Mouse (Mus musculus) right cerebral cortex, postnatal 25 days (tissue): ENCODE results near the gene Arcn1.
A peak's percentile ranks its signal among the peaks of the same experiment; 100 is the strongest.
"Not testable (repeated sequence)": the region's sequence is repeated elsewhere in the genome, so short reads cannot be mapped to it uniquely, and the experiment has no call there.

Source experiments
- DNase-seq: peaks from one replicate; pipeline ENCODE4 v3.0.0; 2022

Arcn1 gene

DNA sequence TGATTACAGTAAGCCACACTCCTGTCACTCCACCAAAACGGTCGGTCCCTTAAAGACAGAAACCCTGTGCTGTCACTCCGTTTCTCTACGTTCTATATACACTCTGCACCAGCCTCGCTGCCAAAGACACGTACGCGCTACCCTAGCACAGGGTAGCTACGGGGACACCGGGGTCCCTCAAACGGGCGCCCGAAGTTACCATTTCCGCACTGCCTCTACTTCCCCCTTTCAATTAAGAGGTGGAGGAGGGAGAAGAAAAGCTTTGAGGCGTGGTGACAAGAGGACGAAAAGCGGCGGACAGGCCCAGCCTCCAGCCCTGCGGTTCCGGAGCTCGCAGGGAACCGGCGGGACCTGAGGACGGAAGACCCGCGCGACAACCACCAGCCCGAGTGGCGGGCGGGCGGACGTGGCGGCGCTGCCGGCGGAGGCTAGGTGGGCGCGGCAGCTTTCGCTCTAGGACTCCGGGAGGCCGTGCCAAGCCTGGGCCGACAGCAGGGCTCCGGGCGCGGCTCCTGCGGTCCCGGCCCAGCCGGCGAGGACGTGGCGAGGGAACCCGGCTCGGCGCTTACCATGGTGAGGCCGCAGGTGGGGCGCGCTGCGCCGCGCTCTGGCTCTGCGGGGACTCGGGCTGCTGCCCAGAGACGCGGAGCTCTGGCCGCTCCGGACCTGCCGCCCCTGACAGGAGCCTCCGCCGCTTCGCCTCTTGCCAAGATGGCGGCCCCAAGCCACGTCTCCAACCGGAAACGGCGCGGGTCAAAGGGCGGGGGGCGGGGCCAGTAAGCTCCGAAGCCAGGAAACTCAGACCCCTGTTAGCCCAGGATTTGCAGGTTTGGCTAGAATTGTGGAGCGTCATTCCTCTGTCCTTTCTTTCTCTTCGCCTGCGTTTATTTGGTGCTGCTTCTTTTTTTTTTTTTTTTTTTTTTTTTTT, at the start of gene Arcn1, which contains the start of gene Ift46:
Arcn1 (minus strand) TSS at position 745 of the 928 bp plus-strand sequence.
Ift46 (plus strand) TSS at position 808 of the 928 bp plus-strand sequence.
- DNase-seq = peak; percentile 84

GRCm38 (mm10) chr9:44814179-44814578, 46.5 kb upstream of the Arcn1 start:
- DNase-seq = no peak

DNA sequence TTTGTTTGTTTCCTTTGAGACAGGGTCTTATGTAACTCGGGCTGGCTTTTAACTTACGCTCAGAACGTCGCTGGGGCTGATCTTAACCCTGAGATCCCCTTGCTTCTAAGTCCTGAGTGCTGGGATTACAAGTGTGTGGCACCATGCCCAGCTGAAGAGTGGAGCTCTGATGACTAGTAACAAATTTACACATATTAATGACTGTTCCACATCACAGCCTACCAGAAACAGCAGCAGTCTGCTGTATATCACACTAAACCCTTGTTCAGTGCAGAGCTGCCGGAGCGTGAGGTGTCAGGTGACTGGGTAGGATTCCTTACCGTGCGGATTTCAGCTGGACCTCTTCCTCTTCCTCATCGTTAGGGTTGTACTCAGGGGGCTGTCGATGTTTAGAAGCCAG, 42.7 kb upstream of the Arcn1 start:
- DNase-seq = no peak

DNA sequence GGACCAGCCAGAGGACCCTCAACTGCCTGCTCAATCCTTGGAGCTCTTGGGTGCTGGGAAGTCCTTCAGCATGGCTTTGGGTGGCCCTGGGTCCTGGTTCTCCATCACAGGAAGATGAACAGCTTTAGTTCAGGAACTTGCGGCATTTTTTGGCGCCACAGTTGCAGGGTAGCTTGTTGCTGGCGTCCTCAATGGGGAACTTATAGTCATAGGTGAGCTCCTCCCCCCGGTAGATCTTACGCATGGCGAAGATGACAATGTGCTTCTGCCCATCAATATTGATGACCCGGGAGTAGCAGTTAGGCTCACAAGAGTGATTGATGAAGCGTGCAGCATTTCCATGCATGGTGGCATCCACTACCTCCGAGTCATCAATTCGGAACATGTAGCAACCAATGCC, 40.1 kb upstream of the Arcn1 start:
- no peak for DNase-seq

DNA sequence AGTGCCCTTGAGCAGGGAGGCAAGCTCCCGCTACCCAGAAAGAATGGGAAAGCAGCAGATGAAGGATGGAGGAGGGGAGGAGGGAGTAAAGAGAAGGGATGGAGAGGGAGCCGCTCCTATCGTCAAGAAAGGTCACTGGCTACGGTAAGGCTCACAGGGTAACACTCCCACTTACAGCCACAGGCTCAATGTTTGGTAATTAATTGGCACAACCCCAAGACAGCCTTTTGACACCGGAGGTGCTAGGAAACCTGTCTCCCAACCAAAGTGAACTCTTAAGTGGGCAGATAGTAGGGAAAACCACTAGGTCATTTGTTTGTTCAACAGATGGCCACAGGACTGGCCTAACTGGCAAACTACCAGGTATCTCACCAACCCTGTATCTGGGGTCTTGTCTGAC, 39.5 kb upstream of the Arcn1 start:
- no peak for DNase-seq

DNA sequence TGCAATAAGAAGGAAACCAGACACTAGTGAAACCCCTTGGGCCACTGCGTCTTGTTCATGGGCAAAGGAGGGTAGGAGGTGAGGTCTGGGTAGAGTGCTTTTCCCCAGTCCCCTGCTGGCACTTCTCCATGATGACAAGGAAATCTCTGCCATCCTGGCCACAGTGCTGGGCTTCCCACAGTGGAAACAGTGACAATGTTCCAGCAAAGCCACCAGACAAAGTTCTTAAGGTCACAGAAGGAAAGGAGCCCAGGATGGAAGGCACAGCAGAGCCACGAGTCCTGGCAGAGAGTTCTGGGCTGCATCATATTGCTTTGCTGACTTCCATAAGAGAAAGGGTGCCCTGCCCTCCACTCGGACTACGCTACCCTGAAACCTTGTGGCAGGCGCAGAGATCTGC, 37.9 kb upstream of the Arcn1 start:
- DNase-seq = no peak

DNA sequence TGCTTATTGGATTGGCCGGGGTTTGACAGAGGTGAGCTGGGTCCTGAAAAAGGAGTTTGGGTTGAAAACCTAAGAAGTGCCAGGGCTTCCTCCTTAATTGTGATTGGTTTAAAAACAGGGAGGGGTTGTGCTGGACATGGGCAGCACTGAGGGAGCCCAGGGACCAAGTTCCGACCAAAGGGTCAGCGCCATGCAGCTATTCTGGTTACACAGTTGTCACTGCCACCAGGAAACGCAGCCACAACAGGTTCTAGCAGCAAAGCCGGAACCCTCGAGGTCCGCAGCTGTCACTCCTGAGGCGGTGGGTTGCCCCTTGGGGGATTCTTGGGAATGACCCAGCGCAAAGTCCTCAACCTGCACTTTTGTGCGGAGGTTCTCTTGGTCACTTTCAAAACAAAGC, 37.0 kb upstream of the Arcn1 start:
- DNase-seq = no peak

DNA sequence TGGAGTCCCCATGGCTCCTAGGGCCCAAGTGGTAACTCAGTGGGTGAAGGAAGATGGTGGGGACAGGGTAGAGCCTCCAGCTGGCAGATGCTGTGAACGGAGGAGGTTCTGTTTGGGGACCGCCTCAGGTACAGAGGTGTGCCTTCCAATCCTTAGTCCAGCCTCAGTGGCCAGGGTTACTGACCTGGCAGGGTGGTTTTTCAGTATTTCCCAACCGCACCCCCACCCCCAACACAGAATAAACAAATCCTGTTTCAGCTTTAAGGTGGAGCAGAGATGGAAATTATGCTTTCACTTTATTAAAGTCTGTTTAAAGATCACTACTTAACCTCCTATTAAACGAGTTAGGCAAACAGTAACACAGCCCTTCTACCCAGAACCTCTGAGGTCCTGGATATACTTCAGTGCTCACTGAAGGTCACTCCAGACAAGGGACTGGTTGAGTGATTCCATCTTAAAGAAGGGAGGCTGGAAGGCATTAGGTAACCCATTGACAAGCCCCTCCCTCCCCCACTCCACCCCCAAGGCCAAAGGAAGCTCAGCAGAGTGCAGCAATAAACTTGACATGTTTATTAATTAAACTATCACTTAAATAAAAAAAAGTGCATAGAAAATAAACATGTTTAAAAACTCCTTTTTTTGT, 35.3 kb upstream of the Arcn1 start, which contains the start of gene Ttc36:
Ttc36 (minus strand) TSS at position 265 of the 643 bp plus-strand sequence.
- DNase-seq = no peak

- DNase-seq = no peak
Measured at GRCm38 (mm10) chr9:44801669-44802068, 34.0 kb upstream of the Arcn1 start.

- no peak for DNase-seq
Measured at GRCm38 (mm10) chr9:44799958-44800324, 32.3 kb upstream of the Arcn1 start.

GRCm38 (mm10) chr9:44799102-44799957, 31.7 kb upstream of the Arcn1 start, which contains the start of gene Tmem25:
Gene Tmem25, minus strand, starts transcription at chr9:44799307.
- DNase-seq = peak; percentile 93

DNA sequence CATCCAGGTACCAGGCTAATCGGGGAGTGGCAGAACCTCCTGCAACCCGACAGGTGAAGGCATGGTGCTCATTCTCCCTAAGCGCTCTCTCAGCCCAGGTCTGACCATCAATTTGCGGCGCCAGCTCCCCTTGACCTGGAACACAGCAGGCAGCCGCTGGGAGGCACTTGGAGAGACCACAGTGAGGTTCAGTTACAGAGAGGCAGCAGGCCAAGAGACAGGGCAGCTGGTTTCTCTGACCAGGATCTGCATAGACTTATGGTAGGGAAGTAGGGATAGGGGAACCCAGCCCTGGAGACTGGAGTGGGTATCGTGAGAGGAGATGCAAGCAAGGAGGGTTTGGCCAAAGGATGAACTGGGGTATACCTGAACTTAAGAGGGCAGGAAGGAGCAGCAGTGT, 30.7 kb upstream of the Arcn1 start:
- no peak for DNase-seq

- DNase-seq = no peak
Measured at GRCm38 (mm10) chr9:44792842-44793241, 25.2 kb upstream of the Arcn1 start.

- peak; percentile 90 for DNase-seq
Measured at GRCm38 (mm10) chr9:44772750-44773651, 5.4 kb upstream of the Arcn1 start.

DNA sequence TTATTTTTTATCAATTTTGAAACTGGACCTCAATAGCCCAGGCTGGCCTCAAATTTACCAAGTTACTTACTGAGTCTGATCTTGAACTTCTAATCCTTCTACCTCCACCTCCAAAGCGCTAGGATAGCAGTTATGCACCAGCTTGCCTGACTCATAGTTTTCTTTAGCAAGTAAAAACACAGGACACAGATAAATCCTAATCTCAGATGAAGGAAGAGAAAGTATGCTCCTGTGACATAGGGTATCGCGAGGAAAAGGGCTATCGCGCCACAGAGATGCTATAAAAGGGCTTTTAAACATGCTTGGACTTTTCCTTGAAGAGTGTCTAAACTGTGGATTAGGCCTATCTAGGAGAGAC, 4.7 kb upstream of the Arcn1 start:
- no peak for DNase-seq

DNA sequence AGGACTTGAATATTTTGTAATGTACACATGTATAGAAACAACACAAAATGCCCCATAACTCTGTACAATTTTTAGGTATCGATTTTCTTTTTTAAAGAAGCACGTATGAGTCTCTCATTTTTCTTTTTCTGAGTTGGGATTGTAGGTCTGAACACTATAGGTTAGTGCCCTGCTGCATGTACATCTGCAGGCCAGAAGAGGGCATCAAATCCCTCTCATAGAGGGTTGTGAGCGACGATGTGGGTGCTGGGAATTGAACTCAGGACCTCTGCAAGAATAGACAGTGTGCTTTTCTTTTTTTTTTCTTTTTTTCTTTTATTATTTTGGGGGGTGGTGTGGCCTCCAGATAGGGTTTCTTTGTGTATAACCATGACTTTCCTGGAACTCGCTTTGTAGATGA, 3.7 kb upstream of the Arcn1 start:
- DNase-seq = no peak

DNA sequence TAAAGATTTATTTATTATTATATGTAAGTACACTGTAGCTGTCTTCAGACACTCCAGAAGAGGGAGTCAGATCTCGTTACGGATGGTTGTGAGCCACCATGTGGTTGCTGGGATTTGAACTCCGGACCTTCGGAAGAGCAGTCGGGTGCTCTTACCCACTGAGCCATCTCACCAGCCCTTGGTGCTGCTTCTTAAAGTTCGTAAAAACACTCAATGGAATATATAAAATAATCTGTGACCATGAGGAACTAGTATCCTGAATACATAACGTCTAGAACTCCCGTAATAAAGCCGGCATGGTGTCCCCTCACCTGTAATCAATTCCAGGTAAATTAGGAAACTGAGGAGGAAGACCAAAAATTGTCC, 367 bp upstream of the Arcn1 start:
- not testable (repeated sequence) for DNase-seq

DNA sequence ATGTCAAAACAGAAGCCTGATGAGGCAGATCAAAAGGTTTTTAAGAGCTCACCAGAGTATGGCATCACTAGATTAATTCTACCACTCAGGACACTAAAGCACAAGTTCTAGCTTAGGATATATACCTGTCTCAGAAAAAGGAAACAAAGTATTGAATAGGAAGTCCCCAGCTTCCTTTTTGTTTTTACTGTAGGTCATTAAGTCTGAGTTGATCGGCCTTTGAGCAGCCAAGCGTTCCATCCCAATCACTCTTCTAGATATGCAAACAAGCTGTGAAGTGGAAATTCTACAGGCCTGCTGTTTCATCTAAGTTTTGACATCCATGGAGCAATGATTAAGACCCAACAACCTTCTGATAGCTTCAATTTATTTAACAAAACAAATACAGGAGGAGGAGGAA, 6.8 kb downstream of the Arcn1 start:
- DNase-seq = no peak

DNA sequence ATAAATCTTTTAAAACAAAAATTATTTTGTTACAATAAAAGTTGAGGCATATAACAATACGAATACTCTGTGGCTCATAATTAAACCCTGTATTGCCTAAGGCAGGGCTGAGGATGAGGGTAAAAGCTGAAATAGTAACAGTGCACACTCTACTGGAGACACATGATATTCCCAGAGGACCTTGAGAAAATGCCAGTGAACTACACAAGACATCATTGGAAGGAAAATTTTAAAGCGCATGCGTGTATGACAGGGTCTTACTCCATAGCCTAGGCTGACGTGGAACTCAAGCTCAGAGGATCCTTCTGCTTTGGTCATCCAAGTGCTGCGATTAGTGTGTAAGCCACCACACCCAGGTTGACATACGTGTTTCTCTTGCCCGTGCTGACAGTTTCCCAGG, 19.2 kb downstream of the Arcn1 start:
- no peak for DNase-seq

DNA sequence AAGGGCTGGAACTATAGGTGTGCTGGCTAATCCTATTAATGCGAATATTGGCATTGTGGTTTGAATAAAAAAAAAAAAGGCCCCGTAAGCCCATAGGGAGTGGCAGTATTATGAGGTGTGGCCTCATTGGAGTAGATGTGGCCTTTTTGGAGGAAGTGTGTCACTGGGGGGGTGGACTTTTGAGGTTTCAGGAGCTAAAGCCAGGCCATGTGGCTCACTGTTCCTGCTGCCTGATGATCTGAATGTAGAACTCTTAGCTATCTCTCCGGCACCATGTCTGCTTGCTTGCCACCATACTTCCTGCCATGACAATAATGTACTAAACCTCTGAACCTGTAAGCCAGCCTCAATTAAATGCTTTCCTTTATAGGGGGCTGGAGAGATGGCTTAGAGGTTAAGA, 20.3 kb downstream of the Arcn1 start:
- DNase-seq = no peak

DNA sequence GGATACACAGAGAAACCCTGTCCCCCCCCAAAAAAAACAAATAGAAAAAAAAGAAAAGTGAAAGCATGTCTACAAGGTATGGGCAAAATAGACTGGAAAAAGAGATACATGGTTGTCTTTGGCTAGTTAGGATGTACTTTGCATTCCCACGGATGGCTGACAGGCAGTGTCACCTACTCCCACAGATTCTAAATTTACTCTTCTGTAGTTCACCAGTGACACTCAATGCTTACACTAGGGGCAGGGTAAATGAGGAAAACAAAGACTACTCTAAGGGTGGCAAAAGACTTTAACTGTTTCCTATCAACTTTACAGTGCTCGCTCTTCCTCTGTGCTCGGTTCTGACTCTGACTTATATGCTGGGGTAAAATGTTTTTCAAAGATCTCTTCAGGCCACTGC, 21.0 kb downstream of the Arcn1 start:
- no peak for DNase-seq

- DNase-seq = no peak
Measured at GRCm38 (mm10) chr9:44745371-44745770, 22.3 kb downstream of the Arcn1 start.
